Mouse (Mus musculus) forebrain, embryonic 12.5 days (tissue): ENCODE results near the gene Gsta4. TPM values are rescaled to one million over a fixed set of nuclear protein-coding genes. Genes with fewer than 3 reads are reported as not detected.
"Not testable (repeated sequence)": the region's sequence is repeated elsewhere in the genome, so short reads cannot be mapped to it uniquely, and the experiment has no call there.

Source experiments
- ATAC-seq: fragments of 200-750 bp; cut with Nextera tagmentation; 2 replicates; pipeline ENCODE4 v1.8.0; 2017; ENCODE audit warnings: moderate TSS enrichment; ENCODE audit not compliant: low FRiP score
- H3K27ac ChIP-seq: fragments of 300-500 bp; sonication (generic); 2 replicates; pipeline ENCODE4 v1.5.1; 2016; ENCODE audit warnings: mild to moderate bottlenecking
- H3K27me3 ChIP-seq: fragments of 300-500 bp; sonication (generic); 2 replicates; pipeline ENCODE4 v1.6.1; 2016; ENCODE audit warnings: mild to moderate bottlenecking
- H3K36me3 ChIP-seq: fragments of 300-500 bp; sonication (generic); replicated peaks from 2 replicates; pipeline ENCODE4 v1.6.1; 2016; ENCODE audit warnings: mild to moderate bottlenecking
- H3K4me1 ChIP-seq: fragments of 300-500 bp; sonication (generic); 2 replicates; pipeline ENCODE4 v1.6.1; 2016
- H3K4me2 ChIP-seq: fragments of 300-500 bp; sonication (generic); 2 replicates; pipeline ENCODE4 v1.6.1; 2016; ENCODE audit warnings: mild to moderate bottlenecking, moderate library complexity
- H3K4me3 ChIP-seq: fragments of 300-500 bp; sonication (generic); replicated peaks from 2 replicates; pipeline ENCODE4 v1.5.1; 2016; ENCODE audit warnings: mild to moderate bottlenecking
- H3K9ac ChIP-seq: fragments of 300-500 bp; sonication (generic); 2 replicates; pipeline ENCODE4 v1.6.1; 2016; ENCODE audit warnings: mild to moderate bottlenecking
- H3K9me3 ChIP-seq: fragments of 300-500 bp; sonication (generic); 2 replicates; pipeline ENCODE4 v1.6.1; 2016
- WGBS: fragments of 180-500 bp; shearing (Covaris S2); methylation state at CpG from one replicate; pipeline ENCODE4 v1.1.7; 2016; 5-methylcytosine and 5-hydroxymethylcytosine counted together
- polyA plus RNA-seq: library from polyadenylated mRNA; unstranded; fragments of >200 nt; fragmentation: Nextera tagmentation; extraction: Ambion mirVana; gene quantifications from 2 replicates; pipeline ENCODE4 v1.2.1, GENCODE M21; 2016

Gsta4 gene
- polyA plus RNA-seq, 1 experiment from 2014 or later, result 43.0 TPM

- no peak overlapping the region for H3K4me3 ChIP-seq
- no peak overlapping the region for H3K9ac ChIP-seq
- no peak overlapping the region for H3K27ac ChIP-seq
- 86% methylated on average over 8 of the region's 8 CpGs for WGBS
- no peaks in the 10 kb centered on the region for H3K27me3 ChIP-seq
- H3K4me1 ChIP-seq, result no peaks in the 10 kb centered on the region
- no peak for ATAC-seq
- H3K4me2 ChIP-seq, result no peak overlapping the region
- no peaks in the 10 kb centered on the region for H3K36me3 ChIP-seq
- H3K9me3 ChIP-seq, result no peaks in the 10 kb centered on the region
Observed at GRCm38 (mm10) chr9:78222616-78223015, 40.0 kb downstream of the Gsta4 start.

DNA sequence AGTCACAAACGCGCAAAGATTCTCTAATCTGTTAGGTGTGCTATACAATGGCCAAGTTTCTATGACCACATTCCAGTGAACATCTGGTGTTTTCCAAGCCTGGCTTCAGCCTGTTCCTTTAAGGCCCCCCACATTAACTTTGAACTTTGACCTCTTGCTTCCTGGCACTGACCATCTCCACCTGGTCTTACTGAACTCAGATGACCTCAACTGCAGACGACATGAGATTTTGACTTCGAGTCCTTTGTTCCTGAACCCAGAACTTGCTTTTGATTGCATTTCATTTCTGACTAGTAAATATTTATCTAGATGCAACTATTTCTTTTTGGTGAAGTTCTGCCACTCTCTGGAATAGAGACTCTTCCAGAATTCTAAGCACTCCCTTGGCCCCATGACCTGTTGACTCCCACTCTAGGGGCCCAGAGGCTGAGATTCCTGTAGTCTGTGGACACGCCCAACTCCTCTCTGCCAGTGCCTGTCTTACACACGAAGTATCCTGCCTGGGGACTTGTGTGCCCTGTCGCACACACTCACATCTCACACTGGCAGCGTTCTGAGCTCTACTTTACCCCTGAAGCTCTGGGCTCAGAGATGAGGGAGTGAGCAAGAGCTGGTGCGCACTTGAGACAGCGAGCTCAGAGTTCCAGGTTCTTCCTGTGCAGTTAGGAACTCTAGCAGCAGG, 40.8 kb downstream of the Gsta4 start:
- H3K27ac ChIP-seq, result no peak overlapping the region
- no peak for ATAC-seq
- 74% methylated on average over 10 of the region's 10 CpGs for WGBS

GRCm38 (mm10) chr9:78224418-78224817, 41.8 kb downstream of the Gsta4 start:
- 93% methylated on average over 2 of the region's 2 CpGs for WGBS
- Histone ChIP-seq H3K9ac (no peak overlapping the region), H3K9me3 (no peaks in the 10 kb centered on the region), H3K27me3 (no peaks in the 10 kb centered on the region), H3K27ac (no peak overlapping the region), H3K4me2 (no peak overlapping the region), H3K4me1 (no peaks in the 10 kb centered on the region), H3K4me3 (no peak overlapping the region), H3K36me3 (no peaks in the 10 kb centered on the region)
- no peak for ATAC-seq

More for the DNA sequence above, 40.8 kb downstream of the Gsta4 start:
- Histone ChIP-seq H3K4me2 (no peak overlapping the region), H3K36me3 (no peaks in the 10 kb centered on the region), H3K9ac (no peak overlapping the region), H3K27me3 (no peaks in the 10 kb centered on the region), H3K9me3 (no peaks in the 10 kb centered on the region), H3K4me3 (no peak overlapping the region), H3K4me1 (no peaks in the 10 kb centered on the region)

- no peaks in the 10 kb centered on the region for H3K4me1 ChIP-seq
- 89% methylated on average over 11 of the region's 11 CpGs for WGBS
- H3K4me3 ChIP-seq, result no peak overlapping the region
- H3K36me3 ChIP-seq, result no peaks in the 10 kb centered on the region
- ATAC-seq, result no peak
- H3K9me3 ChIP-seq, result no peaks in the 10 kb centered on the region
- H3K27ac ChIP-seq, result no peak overlapping the region
- H3K9ac ChIP-seq, result no peak overlapping the region
- no peak overlapping the region for H3K4me2 ChIP-seq
- no peaks in the 10 kb centered on the region for H3K27me3 ChIP-seq
Observed at GRCm38 (mm10) chr9:78225304-78225703, 42.7 kb downstream of the Gsta4 start.

DNA sequence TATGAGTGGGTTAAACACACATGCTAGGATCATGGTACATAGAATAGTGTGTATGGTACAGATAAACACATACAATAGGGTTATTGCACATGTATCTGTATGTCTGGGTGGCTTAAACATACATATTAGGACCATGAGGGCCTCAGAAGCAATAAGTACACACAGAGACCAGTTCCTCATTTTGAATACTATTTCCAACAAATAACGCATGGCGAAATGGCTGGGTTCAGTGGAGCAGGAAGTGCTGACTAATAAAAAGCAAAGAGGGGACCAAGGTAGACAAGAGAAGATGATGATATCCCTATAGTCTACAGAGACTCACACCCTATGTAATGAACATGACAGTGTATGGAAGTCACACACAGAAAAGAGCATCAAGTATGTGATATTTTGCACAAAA, 45.5 kb downstream of the Gsta4 start:
- 90% methylated on average over 2 of the region's 2 CpGs for WGBS
- Histone ChIP-seq H3K4me2 (no peak overlapping the region), H3K4me3 (no peak overlapping the region), H3K9ac (no peak overlapping the region), H3K9me3 (no peaks in the 10 kb centered on the region), H3K27ac (no peak overlapping the region), H3K27me3 (no peaks in the 10 kb centered on the region), H3K36me3 (no peaks in the 10 kb centered on the region), H3K4me1 (no peaks in the 10 kb centered on the region)
- ATAC-seq, result no peak

DNA sequence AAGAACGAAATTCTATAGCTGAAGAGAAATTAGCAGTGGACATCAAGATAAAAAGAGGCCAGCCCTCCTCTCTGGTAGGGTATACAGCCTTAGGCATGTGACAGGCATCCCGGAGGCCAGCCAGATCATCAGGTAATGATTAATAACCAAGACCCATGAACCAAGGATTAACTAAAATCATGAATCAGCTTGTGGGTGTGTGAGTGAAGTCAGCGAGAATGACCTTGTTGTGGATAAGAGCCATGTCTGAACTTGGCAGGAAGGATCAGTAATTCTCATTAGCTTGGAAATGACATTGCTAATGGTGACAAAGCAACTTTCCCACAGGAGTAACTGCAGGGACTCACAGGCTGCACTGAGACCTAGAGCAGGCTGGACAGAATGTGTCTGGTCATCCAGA, 47.1 kb downstream of the Gsta4 start:
- WGBS, result 71% methylated on average over 3 of the region's 3 CpGs

GRCm38 (mm10) chr9:78230461-78230860, 47.9 kb downstream of the Gsta4 start, which contains the start of gene Gsta1:
Gene Gsta1 (plus strand): TSS chr9:78230656.
- not testable (repeated sequence) for H3K9ac ChIP-seq, H3K36me3 ChIP-seq, H3K27me3 ChIP-seq, H3K4me1 ChIP-seq, ATAC-seq, H3K4me2 ChIP-seq, H3K9me3 ChIP-seq, H3K4me3 ChIP-seq, H3K27ac ChIP-seq
- 81% methylated on average over 2 of the region's 3 CpGs for WGBS

More for the DNA sequence above, 47.1 kb downstream of the Gsta4 start:
- not testable (repeated sequence) for H3K4me3 ChIP-seq, H3K9ac ChIP-seq, H3K9me3 ChIP-seq, H3K27me3 ChIP-seq, H3K4me2 ChIP-seq, H3K4me1 ChIP-seq, H3K36me3 ChIP-seq, ATAC-seq, H3K27ac ChIP-seq

GRCm38 (mm10) chr9:78233121-78233695, 50.6 kb downstream of the Gsta4 start:
- not testable (repeated sequence) for H3K4me2 ChIP-seq, H3K27ac ChIP-seq, H3K4me3 ChIP-seq, H3K9ac ChIP-seq, H3K27me3 ChIP-seq, H3K36me3 ChIP-seq, H3K4me1 ChIP-seq, ATAC-seq, H3K9me3 ChIP-seq
- no CpG with 5 or more reads among the region's 10 CpGs for WGBS

DNA sequence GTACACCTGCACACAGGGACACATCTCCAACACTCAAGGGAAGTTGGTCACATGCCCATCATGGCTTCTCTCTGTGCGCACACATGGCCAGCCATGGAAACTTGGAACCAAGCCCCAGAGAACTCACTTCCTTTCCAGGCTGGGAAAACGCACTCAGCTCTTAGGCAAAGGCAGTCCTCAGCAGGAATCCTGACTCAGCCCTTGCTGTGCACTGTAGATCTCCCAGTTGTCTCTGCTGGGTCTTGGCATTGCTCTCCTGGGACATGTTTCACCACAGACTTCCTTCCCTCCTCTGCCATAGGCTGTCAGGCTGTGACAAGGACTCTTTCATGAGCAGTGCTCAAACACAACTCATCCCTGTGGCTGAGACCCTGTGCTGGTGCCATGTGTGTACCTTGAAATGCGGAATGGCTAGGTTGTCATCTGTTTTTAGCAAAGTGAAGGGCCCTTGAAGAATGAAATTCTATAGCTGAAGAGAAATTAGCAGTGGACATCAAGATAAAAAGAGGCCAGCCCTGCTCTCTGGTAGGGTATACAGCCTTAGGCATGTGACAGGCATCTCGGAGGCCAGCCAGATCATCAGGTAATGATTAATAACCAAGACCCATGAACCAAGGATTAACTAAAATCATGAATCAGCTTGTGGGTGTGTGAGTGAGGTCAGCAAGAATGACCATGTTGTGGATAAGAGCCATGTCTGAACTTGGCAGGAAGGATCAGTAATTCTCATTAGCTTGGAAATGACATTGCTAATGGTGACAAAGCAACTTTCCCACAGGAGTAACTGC, 73.3 kb downstream of the Gsta4 start:
- H3K9me3 ChIP-seq, H3K27me3 ChIP-seq, H3K4me2 ChIP-seq, H3K4me1 ChIP-seq, H3K9ac ChIP-seq, H3K36me3 ChIP-seq, ATAC-seq, H3K4me3 ChIP-seq, H3K27ac ChIP-seq: not testable (repeated sequence)
- WGBS, result 74% methylated on average over 4 of the region's 4 CpGs

- not testable (repeated sequence) for H3K4me1 ChIP-seq, H3K36me3 ChIP-seq, H3K4me3 ChIP-seq, ATAC-seq, H3K4me2 ChIP-seq, H3K27ac ChIP-seq, H3K9me3 ChIP-seq, H3K27me3 ChIP-seq, H3K9ac ChIP-seq
- 84% methylated on average over 2 of the region's 3 CpGs for WGBS
Observed at GRCm38 (mm10) chr9:78256914-78257313, 74.3 kb downstream of the Gsta4 start, which contains the start of gene Gm3776. Gene Gm3776 (plus strand): TSS chr9:78257129.
